Comparison of ENCODE assay signal across 7 mouse cellular contexts in the genomic region with DNA sequence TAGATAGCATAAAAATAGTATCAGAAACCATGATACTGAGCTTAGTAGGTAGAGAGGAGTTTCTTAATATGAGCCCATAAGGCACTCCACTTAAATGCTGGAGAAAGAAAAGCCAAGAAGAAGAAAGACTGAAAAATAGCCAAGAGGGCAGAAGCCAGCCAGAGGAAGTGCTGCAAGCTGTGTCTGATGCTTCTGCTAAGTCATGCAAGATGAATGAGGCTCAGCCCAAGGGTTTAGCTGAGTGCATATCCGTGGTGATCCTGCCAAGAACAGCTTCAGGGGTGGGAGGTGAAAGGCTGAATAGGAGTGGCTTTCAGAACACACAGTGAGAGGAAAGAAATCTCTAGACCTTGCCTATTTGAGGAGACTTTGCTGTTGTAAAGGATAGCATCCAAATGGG.
DNase-seq lines count a peak whose midpoint lies in the region; ATAC-seq lines count a peak whose summit lies in the region.

No protein-coding gene starts in this region.

- no peak overlapping the region for H3K27ac ChIP-seq in liver, embryonic 12.5 days
- H3K27ac ChIP-seq in kidney, embryonic 15.5 days = peak overlapping the region; percentile 30; the same call in 1 of the 2 replicates

- no peak overlapping the region for H3K4me2 ChIP-seq in liver, embryonic 12.5 days
- no peak overlapping the region for H3K4me2 ChIP-seq in kidney, embryonic 15.5 days

- H3K9me3 ChIP-seq in liver, embryonic 12.5 days (replicated peaks) = no peaks in the 10 kb centered on the region
- no peaks in the 10 kb centered on the region for H3K9me3 ChIP-seq in kidney, embryonic 15.5 days (replicated peaks)

- no peaks in the 10 kb centered on the region for H3K27me3 ChIP-seq in liver, embryonic 12.5 days (replicated peaks)
- no peaks in the 10 kb centered on the region for H3K27me3 ChIP-seq in kidney, embryonic 15.5 days

- no peak overlapping the region for H3K9ac ChIP-seq in liver, embryonic 12.5 days
- no peak overlapping the region for H3K9ac ChIP-seq in kidney, embryonic 15.5 days

- no peaks in the 10 kb centered on the region for H3K4me1 ChIP-seq in liver, embryonic 12.5 days
- H3K4me1 ChIP-seq in kidney, embryonic 15.5 days = peaks cover 15% of the 10 kb centered on the region

- DNase-seq in liver = peak; percentile 18
- peak; percentile 50 to 51 for DNase-seq in adrenal gland, postnatal 36 days
- DNase-seq in fat pad, adult 2 months (ENCODE audit: extremely low read depth, low read depth, low spot score) = peak; percentile 16
- peak; percentile 74 for DNase-seq in skeletal muscle tissue, adult 2 months (ENCODE audit: low read depth, low spot score)
- no peak for DNase-seq in right cerebral cortex, postnatal 14 days

- no peak for ATAC-seq in liver, embryonic 12.5 days
- peak; percentile 90 for ATAC-seq in kidney, embryonic 15.5 days (replicated peaks; ENCODE audit: low FRiP score)

- no peak overlapping the region for H3K4me3 ChIP-seq in liver, embryonic 12.5 days
- H3K4me3 ChIP-seq in kidney, embryonic 15.5 days (replicated peaks) = no peak overlapping the region

- H3K36me3 ChIP-seq in liver, embryonic 12.5 days = no peaks in the 10 kb centered on the region
- H3K36me3 ChIP-seq in kidney, embryonic 15.5 days = no peaks in the 10 kb centered on the region

- 4% methylated on average over 1 of the region's 1 CpGs for WGBS in liver, embryonic 12.5 days (ENCODE audit: insufficient replicate concordance)
- WGBS in kidney, embryonic 15.5 days = 0% methylated on average over 1 of the region's 1 CpGs
